Mouse (Mus musculus): Measurements from ENCODE around the gene 2410004B18Rik.

- TF ChIP-seq POLR2A (IDR thresholded peaks at IDR 0.05; ENCODE audit: extremely low read depth, insufficient read depth, low read length) (no peak), CTCF (IDR thresholded peaks at IDR 0.05; ENCODE audit: extremely low read depth, insufficient read depth, low read length) (no peak)
Observed at GRCm38 (mm10) chr3:145906582-145906981, 31.2 kb upstream of the 2410004B18Rik start.

Measured in cortical plate, adult 2 months (tissue).